Mouse (Mus musculus) kidney, postnatal 25 days (tissue): Measurements from ENCODE around the gene Elmod1.

ENCODE experiments used
- DNase-seq, 2 experiments: peaks; one replicate each; pipeline ENCODE4 v3.0.0; 2021; ENCODE audit warnings: mixed read lengths in 2 of 2

The Elmod1 gene

DNA sequence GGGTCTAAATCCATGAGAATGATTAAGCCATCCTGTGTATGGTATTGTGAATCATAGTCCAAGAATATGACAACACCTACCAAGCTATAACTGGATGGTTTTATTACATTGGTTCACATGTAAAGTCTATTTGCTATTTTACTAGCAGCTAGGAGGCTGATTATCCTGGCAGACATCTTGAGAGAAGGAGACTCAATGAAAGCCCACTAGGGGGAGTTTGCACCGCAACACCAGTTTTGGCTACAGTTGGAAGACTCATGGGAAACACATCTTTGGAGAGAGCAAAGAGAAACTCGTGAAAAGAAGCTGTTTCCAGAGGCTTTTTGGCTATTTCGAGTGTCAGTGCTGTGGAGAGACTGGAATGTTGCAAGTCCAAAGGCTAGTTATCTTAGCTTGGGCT, 69.7 kb downstream of the Elmod1 start:
- no peak for DNase-seq

- DNase-seq = no peak
These were observed 71.8 kb downstream of the Elmod1 start for GRCm38 (mm10) chr9:53903215-53903842.

DNA sequence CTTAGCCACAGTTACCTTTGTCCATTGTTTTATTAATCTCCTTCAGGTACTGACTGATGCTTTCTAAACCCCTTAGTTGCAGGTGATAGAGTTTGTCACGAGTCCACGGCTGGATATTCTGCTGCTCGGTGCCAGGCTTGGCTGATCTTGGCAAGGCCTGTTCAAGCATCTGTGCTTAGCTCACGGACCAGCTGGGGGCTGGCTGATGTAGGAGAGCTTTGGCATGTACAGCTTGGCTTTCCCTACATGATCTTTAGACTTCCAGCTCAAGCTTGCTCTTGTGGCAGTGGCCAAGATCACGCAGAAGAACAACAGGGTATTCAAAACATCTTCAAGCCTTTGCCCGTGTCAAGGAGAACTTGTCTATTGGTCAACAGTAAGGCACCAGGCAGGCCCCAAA, 75.3 kb downstream of the Elmod1 start:
- DNase-seq = no peak

DNA sequence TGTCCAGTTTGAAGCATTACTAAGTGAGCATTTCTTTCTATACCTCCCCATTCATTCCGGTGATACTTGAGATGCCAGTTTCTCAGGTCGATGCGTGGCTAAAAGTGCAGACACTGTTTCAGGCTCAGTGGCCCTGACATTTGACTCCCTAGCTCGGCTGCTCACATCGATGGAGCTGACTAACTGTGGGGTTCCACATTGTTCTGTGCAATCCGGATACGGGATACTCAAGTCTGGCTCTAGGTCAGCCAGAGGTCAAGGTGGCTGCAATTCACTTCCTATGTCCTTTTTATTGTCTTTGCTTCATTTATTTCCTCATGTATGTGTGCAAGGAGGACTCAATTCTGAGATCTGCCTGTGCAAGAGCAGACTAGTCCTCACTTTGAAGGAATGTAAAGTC, 79.3 kb downstream of the Elmod1 start:
- no peak for DNase-seq

DNA sequence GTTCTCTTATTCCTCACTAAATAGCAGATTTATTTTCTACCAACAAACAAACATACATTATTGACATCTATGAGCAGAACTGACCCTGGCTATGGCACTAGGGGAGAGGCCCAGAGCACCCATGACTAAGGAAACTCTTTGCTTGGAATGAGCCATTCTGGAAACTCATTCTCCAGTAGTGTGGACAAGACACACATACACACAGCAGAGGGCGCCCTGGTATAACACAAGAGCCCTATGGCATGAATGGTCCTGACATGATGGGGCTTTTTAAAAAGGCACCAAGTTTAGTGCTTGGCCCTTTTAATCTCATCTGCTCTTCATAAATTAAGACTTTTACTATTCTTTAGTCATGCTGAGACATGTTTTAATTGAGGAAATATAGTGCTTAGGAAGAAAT, 85.0 kb downstream of the Elmod1 start:
- DNase-seq = peak in 1 of 2 experiments; percentile 70

DNA sequence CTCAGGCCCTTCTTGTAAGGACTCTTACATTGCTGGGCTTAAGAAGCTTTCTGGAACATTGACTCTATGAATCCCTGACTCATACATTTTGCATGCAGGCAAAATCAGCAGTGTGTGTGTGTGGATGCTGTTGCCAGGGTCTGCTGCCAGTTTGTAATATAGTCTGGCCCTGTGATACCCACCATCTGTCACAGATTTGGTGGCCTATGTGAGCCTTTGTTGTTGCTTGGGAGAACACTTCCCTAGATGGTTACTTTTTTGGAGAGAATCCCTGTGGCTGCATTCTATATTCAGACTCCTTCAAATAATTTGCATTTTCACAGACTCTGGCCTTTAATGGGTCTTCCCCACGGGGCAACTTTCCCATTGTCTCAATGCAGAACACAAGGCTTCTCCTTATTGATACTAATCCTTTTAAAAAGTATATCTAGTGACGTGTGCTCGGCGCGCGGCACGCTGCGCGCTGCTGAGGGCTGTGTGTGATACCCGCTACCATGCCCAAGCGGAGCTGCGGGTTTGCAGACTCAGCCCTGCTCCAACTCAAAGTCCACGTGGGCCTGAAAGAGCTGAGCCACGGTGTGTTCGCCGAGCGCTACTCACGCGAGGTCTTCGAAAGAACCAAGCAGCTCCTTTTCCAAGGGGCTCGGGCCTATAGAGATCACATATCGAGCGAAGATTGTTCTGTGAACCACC, 91.4 kb downstream of the Elmod1 start:
- DNase-seq = no peak

GRCm38 (mm10) chr9:53877423-53877822, 97.7 kb downstream of the Elmod1 start:
- peak in 1 of 2 experiments; percentile 6 for DNase-seq

DNA sequence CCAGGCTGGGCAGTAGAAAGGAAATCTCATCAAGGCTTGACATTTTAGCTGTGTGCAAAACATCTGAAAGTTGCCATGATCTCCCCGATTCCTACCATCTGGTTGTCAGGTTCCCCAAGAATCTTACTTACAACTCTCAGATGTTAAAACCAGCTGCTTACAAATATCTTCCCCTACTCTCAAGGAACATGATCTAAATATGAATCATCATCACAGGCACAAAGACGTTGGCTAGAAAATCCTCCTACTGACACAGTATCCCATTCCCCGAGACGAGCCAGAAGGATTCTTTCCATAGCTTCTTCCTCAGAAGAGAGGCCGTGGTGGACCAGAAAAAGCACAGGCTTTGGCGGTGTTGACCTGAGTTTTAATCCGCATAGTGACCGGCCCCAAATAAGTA, 101.9 kb downstream of the Elmod1 start:
- DNase-seq = no peak
